Mouse (Mus musculus): ENCODE data around the gene Sfta2. TPM values are rescaled to one million over a fixed set of nuclear protein-coding genes. Genes with fewer than 3 reads are reported as not detected.
A peak's percentile ranks its signal among the peaks of the same experiment; 100 is the strongest.

Sfta2 gene
- total RNA-seq, 2 experiments from 2014 or later = not detected

GRCm38 (mm10) chr17:35592131-35592530, 9.2 kb upstream of the Sfta2 start:
- DNase-seq (ENCODE audit: low spot score in 2 of 2) = no peak

GRCm38 (mm10) chr17:35593786-35594185, 7.6 kb upstream of the Sfta2 start:
- no peak for DNase-seq (ENCODE audit: low spot score in 2 of 2)

DNA sequence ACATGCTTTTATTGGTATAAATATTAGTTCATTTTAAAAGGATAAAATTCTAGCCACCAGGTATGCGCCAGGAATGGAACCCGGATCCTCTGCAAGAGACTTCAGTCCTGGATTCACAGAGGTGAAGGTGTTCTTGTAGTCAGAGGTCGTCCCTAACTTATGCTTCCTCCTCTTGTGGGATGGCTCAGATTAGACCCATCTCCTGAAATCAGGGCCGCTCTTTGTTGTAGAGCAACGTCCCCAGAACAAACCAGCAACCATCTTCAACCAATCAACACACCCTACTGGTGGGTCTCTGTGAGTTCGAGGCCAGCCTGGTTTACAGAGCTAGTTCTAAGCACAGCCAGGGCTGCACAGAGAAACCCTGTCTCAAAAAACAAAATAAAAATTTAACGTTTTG, 6.9 kb upstream of the Sfta2 start:
- DNase-seq (ENCODE audit: low spot score in 2 of 2) = no peak

- DNase-seq (ENCODE audit: low spot score in 2 of 2) = no peak
These were observed 4.0 kb upstream of the Sfta2 start for GRCm38 (mm10) chr17:35597399-35597798.

DNA sequence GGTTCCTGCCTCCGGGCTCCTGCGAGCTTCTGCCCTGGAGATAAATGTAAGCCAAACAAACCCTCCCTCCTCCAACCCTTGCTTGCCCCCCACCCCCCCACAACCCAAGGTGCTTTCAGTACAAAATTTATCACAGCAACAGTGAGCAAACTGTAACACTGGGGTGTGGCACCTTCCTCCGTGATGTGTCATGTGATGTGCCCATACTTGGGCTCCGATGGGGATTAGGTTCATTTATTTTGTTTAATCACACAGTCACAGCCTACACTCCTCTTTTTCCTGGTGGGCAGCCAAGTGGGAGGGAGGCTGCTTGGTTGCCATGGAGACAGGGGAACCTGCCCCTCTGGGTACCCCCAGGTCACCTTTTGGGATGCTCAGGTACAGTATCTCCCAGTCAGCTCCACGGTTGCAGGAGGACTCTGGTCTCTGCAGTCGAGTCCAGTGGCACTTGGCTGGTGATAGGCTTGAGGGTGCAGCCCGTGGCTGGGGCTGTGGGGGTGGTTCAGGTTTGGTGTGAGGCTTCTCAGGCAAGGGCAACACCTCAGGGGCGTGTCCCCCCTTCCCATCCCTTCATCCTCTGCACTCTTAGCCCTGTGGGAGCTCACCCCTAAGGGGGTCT, 496 bp downstream of the Sfta2 start:
- no peak for DNase-seq (ENCODE audit: low spot score in 2 of 2)

GRCm38 (mm10) chr17:35617127-35617526, 15.8 kb downstream of the Sfta2 start:
- no peak for DNase-seq (ENCODE audit: low spot score in 2 of 2)

GRCm38 (mm10) chr17:35626537-35626936, 25.2 kb downstream of the Sfta2 start, which contains the start of gene Gm9573:
TSS of gene Gm9573 (minus strand) at chr17:35626637.
- no peak for DNase-seq (ENCODE audit: low spot score in 2 of 2)

GRCm38 (mm10) chr17:35633992-35634391, 32.6 kb downstream of the Sfta2 start:
- peak; percentile 32 to 39 for DNase-seq (ENCODE audit: low spot score in 2 of 2)

DNA sequence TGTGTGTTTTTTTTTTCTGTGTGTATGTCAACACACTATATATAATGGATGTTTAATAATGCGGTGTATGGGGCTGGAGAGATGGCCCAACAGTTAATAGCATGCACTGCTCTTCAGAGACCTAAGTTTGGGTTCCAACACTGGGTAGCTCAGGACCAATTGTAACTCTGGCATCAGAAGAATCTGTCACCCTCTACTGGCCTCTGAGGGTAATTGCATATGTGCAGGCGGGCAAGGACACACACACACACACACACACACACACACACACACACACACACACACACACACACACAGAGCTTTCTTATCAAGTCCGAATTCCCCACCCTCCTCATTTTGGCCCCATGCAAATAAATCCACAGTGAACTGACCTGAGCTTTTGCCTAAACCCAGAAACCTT, 33.9 kb downstream of the Sfta2 start:
- DNase-seq (ENCODE audit: low spot score in 2 of 2) = no peak

- DNase-seq (ENCODE audit: low spot score in 2 of 2) = peak; percentile 72 to 88
These were observed 34.4 kb downstream of the Sfta2 start for GRCm38 (mm10) chr17:35635699-35636111.

DNA sequence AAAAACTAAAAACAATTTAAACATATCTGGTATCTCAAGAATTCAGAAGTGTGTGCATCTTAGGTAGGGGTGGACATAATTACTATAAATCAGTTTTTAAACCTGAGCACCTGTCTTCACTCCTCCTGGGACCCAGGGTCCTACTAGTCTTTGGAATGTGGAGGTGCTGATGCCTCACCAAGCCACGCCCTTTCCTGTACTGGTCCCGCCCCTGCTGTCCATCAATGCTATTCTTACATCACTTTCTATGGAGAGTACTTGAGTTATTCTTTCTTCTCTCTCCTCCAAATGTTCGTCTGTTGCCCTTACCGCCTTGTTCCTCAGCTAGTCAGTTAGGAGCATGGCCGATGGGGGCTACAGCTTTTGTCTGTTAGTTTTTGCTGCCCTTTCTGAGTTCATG, 35.0 kb downstream of the Sfta2 start:
- no peak for DNase-seq (ENCODE audit: low spot score in 2 of 2)

DNA sequence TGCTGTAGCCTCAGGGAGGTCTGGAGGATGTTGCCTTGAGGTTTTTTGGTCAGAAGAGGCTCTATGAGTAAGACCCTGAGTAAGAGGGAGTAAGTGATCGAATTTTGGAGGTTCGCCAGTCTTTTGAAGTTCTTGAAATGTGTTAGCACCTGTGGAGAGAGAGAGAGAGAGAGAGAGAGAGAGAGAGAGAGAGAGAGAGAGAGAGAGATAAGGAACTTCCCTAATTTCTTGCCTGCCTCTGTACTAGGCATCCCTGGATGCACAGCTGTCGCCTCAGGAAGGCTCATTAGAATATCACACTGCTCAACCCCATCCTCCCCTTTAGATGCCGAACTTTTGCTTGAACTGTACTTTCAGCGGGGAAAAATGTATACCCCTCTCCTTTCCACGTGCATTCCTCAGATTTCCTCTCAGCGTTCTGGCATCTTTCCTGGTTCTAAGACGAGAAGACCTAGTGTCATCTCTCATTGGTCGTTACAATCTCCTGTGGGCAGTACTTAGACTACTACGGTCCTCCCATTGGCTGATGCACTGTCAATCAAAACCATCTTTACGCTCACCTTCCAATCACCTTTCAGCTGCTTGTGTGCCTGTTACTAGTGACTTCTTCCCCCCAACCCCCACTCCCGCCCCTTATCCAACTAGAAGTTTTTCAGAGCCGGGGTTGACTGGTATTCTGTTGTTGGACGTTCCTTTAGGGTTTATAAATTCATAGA, 37.3 kb downstream of the Sfta2 start:
- DNase-seq (ENCODE audit: low spot score in 2 of 2) = peak in 1 of 2 experiments; percentile 63

DNA sequence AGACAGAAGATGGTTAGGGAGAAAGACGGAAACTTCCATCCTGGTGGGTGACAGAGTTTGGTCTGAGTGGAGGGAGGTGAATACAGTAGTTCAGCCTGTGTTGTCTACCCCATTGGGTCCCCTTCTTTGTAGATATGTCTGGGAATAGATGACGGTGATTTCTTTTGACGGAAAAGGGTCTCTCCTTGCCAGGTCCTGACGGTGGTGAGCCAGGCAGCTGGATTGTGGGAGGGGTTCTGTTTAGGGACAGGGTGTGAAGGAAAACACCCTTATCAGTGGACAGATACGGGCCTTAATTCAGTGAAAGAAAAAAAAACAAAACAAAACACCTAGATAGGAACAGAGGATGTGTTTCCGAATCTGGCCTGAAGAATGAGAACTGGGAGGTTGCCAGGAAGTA, 38.0 kb downstream of the Sfta2 start:
- DNase-seq (ENCODE audit: low spot score in 2 of 2) = no peak

GRCm38 (mm10) chr17:35643609-35644236, 42.4 kb downstream of the Sfta2 start, which contains the start of gene Mucl3:
TSS of gene Mucl3 (minus strand) at chr17:35643695.
- DNase-seq (ENCODE audit: low spot score in 2 of 2) = no peak

DNA sequence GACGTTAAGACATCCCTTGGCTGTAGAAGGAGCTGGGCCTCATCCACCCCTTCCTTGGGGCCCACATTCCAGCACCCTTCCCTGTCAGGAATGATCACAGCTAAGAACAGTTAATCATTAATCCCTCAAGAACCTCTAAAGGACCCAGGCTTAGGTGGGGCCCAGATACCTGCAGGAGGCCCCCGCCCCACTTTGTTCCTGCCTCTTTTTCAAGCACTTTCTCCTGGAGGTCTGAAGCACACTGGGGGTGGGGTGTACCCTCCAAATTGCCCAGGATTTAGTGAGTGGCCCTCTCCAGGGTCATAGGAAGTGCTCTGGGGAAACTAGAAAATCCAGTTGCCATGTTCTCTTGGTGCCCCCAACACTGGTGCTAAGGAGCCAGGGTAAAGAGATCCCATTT, 48.1 kb downstream of the Sfta2 start:
- no peak for DNase-seq (ENCODE audit: low spot score in 2 of 2)

DNA sequence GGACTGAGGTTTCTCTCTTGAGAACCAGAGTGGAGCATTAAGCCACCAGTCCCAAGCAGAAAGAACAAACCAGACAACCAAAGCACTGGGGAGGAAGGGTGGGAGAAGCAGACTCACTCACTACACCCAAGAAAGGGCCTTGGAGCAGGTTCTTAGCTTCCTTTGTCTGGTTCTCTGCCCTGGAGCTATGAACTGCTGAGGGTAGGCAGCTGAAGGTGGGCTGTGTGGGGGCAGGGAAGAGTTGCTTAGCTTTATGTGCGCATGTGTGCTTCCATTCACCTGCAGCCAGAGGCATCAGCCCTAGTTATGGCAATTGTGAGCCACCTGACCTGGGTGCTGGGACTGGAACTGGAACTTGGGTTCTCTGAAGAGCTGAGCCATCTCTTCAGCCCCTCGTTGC, 51.7 kb downstream of the Sfta2 start:
- DNase-seq (ENCODE audit: low spot score in 2 of 2) = no peak

- DNase-seq (ENCODE audit: low spot score in 2 of 2) = peak in 1 of 2 experiments; percentile 25
These were observed 64.7 kb downstream of the Sfta2 start for GRCm38 (mm10) chr17:35665957-35666515.

DNA sequence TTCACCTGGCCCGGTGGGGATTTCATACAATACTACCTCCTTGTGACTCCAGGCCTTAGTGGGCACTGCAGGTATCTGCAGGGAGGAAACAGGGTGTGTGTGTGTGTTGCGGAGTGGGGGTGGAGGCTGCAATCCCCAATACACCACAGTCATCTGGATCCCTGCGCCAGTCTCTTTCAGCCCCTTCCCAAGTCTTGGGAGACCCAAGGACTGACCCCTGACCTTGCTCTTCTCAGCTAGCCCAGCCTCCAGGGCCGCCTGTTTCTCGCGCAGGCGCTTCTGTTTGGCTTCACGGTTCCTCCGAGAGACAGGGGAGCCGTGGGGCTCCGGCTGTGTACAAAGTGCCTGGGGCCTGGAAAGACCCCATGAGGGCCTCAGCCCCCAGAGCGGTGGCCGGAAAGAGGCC, 65.5 kb downstream of the Sfta2 start:
- no peak for DNase-seq (ENCODE audit: low spot score in 2 of 2)

GRCm38 (mm10) chr17:35667334-35668065, 66.2 kb downstream of the Sfta2 start, which contains the start of gene Vars2:
TSS of gene Vars2 (minus strand) at chr17:35667592.
- DNase-seq (ENCODE audit: low spot score in 2 of 2) = peak; percentile 93 to 99

GRCm38 (mm10) chr17:35669731-35670130, 68.4 kb downstream of the Sfta2 start:
- no peak for DNase-seq (ENCODE audit: low spot score in 2 of 2)

GRCm38 (mm10) chr17:35671846-35672245, 70.5 kb downstream of the Sfta2 start:
- DNase-seq (ENCODE audit: low spot score in 2 of 2) = no peak

Data from layer of hippocampus, adult 18-20 months (tissue).